Mouse (Mus musculus) intestine, postnatal 0 days (tissue): ENCODE measurements around the gene Miga1. TPM values are rescaled to one million over a fixed set of nuclear protein-coding genes. Genes with fewer than 3 reads are reported as not detected.
A peak's percentile ranks its signal among the peaks of the same experiment; 100 is the strongest.

Source experiments
- ATAC-seq: fragments of 200-750 bp; cut with Nextera tagmentation; 2 replicates; pipeline ENCODE4 v1.8.0; 2017; ENCODE audit warnings: mild to moderate bottlenecking, moderate TSS enrichment, moderate library complexity
- H3K27ac ChIP-seq: fragments of 300-500 bp; sonication (generic); 2 replicates; pipeline ENCODE4 v1.5.1; 2014; ENCODE audit warnings: mild to moderate bottlenecking, low read depth, low read length, moderate library complexity
- H3K27me3 ChIP-seq: fragments of 300-500 bp; sonication (generic); replicated peaks from 2 replicates; pipeline ENCODE4 v1.6.1; 2014; ENCODE audit warnings: low read length, mixed read lengths; ENCODE audit not compliant: control insufficient read depth, insufficient read depth
- H3K36me3 ChIP-seq: fragments of 300-500 bp; sonication (generic); 2 replicates; pipeline ENCODE4 v1.6.1; 2014; ENCODE audit warnings: mild to moderate bottlenecking, moderate library complexity; ENCODE audit not compliant: control insufficient read depth, insufficient read depth
- H3K4me1 ChIP-seq: fragments of 300-500 bp; sonication (generic); replicated peaks from 2 replicates; pipeline ENCODE4 v1.6.1; 2014; ENCODE audit warnings: antibody characterized with exemption, low read length, mixed read lengths; ENCODE audit not compliant: control insufficient read depth, insufficient read depth
- H3K4me2 ChIP-seq: fragments of 300-500 bp; sonication (generic); replicated peaks from 2 replicates; pipeline ENCODE4 v1.6.1; 2014; ENCODE audit warnings: low read depth, mild to moderate bottlenecking, moderate library complexity
- H3K4me3 ChIP-seq: fragments of 300-500 bp; sonication (generic); 2 replicates; pipeline ENCODE4 v1.5.1; 2014; ENCODE audit warnings: low read depth, low read length
- H3K9ac ChIP-seq: fragments of 300-500 bp; sonication (generic); 2 replicates; pipeline ENCODE4 v1.6.1; 2014; ENCODE audit warnings: mild to moderate bottlenecking, low read depth, low read length
- H3K9me3 ChIP-seq: fragments of 300-500 bp; sonication (generic); 2 replicates; pipeline ENCODE4 v1.6.1; 2016; ENCODE audit warnings: mixed run types; ENCODE audit not compliant: control insufficient read depth
- CTCF ChIP-seq: sonication (generic); IDR thresholded peaks from 2 replicates; pipeline ENCODE4 v1.5.1; 2016; ENCODE audit warnings: low read depth, mild to moderate bottlenecking, control low read depth, antibody characterized with exemption, moderate library complexity
- WGBS: fragments of 180-500 bp; shearing (Covaris S2); extraction: QIAGEN DNeasy Blood & Tissue Kit; methylation state at CpG from one replicate; pipeline ENCODE4 v1.1.7; 2014; 5-methylcytosine and 5-hydroxymethylcytosine counted together
- polyA plus RNA-seq: library from polyadenylated mRNA; unstranded; fragments of >200 nt; fragmentation: Nextera tagmentation; extraction: Ambion mirVana; gene quantifications from 2 replicates; pipeline ENCODE4 v1.2.1, GENCODE M21; 2015

Gene Miga1
- polyA plus RNA-seq, 1 experiment from 2014 or later, result 5.8 TPM

DNA sequence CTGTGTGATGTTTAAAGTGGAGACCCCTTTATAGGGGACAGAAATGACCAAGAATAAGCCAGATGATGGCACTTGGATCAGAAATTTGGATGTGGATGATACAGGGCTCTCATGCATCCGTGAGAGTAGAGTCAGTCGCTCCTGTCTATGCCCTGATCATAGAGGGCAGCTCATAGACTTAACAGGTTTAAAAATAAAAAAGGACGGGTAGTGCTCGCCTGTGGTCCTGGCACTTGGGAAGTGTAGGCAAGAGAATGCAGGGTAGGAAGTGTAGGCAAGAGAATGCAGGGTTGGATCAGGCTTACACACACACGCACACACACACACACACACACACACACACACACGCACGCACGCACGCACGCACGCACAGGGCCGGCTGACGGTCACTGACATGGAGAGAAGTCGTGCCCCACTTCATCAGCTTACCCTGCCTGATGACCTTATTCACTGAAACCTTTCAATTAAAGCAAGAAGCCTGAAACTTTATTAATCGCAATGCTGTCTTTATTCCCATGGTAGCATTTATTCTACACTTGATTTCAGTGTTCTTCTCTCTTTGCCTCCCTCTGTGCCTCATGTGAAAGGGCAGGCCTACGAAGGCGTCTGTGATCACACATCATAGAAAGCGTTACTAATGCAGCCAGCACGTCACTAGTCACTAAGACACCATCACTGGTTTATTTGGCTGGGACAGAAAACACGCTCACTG lies 67.1 kb downstream of the Miga1 start:
- ATAC-seq, result no peak
- no peak for TF ChIP-seq CTCF
- Histone ChIP-seq H3K4me2 (no peak overlapping the region), H3K27me3 (no peaks in the 10 kb centered on the region), H3K4me3 (no peak overlapping the region), H3K4me1 (no peaks in the 10 kb centered on the region), H3K27ac (no peak overlapping the region), H3K36me3 (peaks cover 9% of the 10 kb centered on the region), H3K9ac (no peak overlapping the region), H3K9me3 (no peaks in the 10 kb centered on the region)
- WGBS, result 94% methylated on average over 20 of the region's 20 CpGs

DNA sequence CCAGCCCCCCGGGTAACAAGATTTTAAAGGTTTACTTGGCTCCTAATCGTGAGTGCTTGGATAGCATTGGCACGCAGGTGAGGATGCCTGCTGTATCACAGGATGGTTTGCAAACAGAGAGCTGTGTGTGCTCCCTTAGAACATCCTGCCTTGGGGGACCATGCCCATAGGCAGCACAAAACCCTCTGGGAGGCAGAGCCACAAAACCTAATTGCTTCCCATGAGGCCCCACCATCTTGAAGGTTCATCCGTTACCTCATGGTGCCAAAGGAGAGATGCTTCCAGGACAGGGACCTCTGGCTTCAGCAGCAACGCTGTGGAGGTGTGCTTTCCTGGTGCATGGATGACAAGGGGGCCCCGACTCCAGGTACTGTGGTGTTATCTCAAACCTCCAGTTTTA lies 68.3 kb downstream of the Miga1 start:
- H3K4me3 ChIP-seq, result no peak overlapping the region
- H3K4me2 ChIP-seq, result no peak overlapping the region
- no peak for TF ChIP-seq CTCF
- H3K27me3 ChIP-seq, result no peaks in the 10 kb centered on the region
- H3K4me1 ChIP-seq, result no peaks in the 10 kb centered on the region
- WGBS, result 88% methylated on average over 6 of the region's 6 CpGs
- H3K9ac ChIP-seq, result no peak overlapping the region
- no peak overlapping the region for H3K27ac ChIP-seq
- ATAC-seq, result no peak
- H3K9me3 ChIP-seq, result no peaks in the 10 kb centered on the region
- H3K36me3 ChIP-seq, result peaks cover 9% of the 10 kb centered on the region

DNA sequence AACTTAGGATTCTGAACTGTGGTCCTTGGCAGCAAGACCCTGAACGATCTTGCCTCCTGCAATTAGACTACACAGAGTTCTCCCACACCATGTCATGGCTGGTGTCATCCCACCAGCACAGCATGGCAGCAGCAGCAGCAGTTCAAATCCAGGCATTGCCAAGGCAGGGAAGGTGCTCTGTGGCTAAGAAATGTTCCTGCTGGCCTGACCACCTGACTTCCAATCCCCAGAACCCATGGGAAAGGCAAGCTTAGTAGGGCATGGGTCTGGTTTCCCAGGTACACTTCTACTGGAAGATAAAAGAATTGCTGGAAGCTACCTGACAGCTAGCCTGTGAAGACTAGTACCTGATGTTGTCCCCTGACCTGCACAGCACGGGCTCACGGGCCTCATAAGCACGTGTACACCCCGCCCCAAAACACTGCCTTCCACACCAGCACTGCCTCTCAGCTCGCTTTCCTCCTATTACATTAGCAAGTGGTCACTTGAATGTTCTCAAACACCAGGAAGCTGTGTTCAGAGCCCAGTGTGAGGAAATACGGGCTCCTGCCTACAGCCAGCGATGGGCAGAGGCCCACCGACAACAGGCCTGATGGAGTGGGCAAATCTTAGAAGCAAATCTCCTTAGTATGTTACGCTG lies 69.0 kb downstream of the Miga1 start:
- no peak for ATAC-seq
- 81% methylated on average over 10 of the region's 10 CpGs for WGBS
- H3K4me1 ChIP-seq, result no peaks in the 10 kb centered on the region
- H3K4me2 ChIP-seq, result no peak overlapping the region
- H3K36me3 ChIP-seq, result peaks cover 4% of the 10 kb centered on the region
- no peak overlapping the region for H3K4me3 ChIP-seq
- no peak overlapping the region for H3K27ac ChIP-seq
- no peak for TF ChIP-seq CTCF
- H3K9me3 ChIP-seq, result no peaks in the 10 kb centered on the region
- no peak overlapping the region for H3K9ac ChIP-seq
- H3K27me3 ChIP-seq, result 0 out of 2 replicates have a peak, but pooled peaks cover 5% of the 10 kb centered on the region

DNA sequence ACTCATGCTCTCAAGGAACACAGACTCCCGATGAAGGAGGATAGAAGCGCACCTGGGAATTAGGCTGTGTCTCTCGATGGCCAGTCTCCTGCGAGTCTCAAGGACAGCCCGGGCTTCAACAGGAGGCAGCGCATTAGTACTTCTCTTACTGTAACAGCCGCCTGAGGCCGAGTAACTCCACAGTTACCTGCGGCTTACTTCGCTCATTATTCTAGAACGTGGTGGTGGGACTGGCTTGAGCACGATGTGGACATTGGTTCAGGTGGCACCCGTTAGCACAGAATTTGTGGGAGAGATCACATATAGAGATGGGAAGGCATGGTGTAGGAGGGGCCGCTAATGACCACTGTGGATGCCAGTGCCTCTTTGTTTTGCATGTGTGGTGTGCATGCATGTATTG lies 72.1 kb downstream of the Miga1 start:
- no peaks in the 10 kb centered on the region for H3K9me3 ChIP-seq
- H3K27me3 ChIP-seq, result 0 out of 2 replicates have a peak, but pooled peaks cover 6% of the 10 kb centered on the region
- no peak overlapping the region for H3K4me2 ChIP-seq
- no peak for ATAC-seq
- H3K4me3 ChIP-seq, result no peak overlapping the region
- H3K9ac ChIP-seq, result no peak overlapping the region
- H3K27ac ChIP-seq, result no peak overlapping the region
- no peaks in the 10 kb centered on the region; the same call in 1 of the 2 replicates for H3K4me1 ChIP-seq
- no peak for TF ChIP-seq CTCF
- WGBS, result 89% methylated on average over 14 of the region's 14 CpGs
- H3K36me3 ChIP-seq, result no peaks in the 10 kb centered on the region

DNA sequence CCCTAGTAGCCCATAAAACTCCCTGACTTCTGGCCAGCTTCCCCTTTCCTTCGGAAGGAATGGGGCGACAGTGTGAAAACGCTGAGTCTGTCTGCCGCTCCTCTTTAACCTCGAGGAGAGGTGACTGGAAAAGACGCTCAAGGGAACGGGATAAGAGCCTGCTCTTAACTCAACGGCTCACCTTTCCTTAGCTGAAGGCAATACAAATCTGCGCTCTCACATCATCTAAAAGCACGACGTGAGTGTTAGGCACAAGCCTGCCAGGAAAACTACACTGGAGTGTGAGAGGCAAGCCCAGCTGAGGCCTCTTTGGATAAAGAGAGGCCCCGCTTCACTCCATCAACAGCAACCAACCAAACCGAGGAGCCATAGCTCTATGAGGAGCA lies 74.2 kb downstream of the Miga1 start, which contains the start of gene Nexn:
Gene Nexn, minus strand, starts transcription at position 315 of the 386 bp plus-strand sequence.
- no peak for TF ChIP-seq CTCF
- 10% methylated on average over 13 of the region's 13 CpGs for WGBS
- 0 out of 2 replicates have a peak, but pooled peaks cover 6% of the 10 kb centered on the region for H3K27me3 ChIP-seq
- H3K9me3 ChIP-seq, result no peaks in the 10 kb centered on the region
- H3K4me3 ChIP-seq, result peak within 1 kb of the TSS; percentile 59
- peak within 1 kb of the TSS; percentile 99 for H3K4me2 ChIP-seq
- H3K9ac ChIP-seq, result peak within 1 kb of the TSS; percentile 68
- H3K27ac ChIP-seq, result peak within 1 kb of the TSS; percentile 68
- peaks cover 8% of the 10 kb centered on the region; the same call in 1 of the 2 replicates for H3K4me1 ChIP-seq
- H3K36me3 ChIP-seq, result no peaks in the 10 kb centered on the region
- ATAC-seq, result no peak

DNA sequence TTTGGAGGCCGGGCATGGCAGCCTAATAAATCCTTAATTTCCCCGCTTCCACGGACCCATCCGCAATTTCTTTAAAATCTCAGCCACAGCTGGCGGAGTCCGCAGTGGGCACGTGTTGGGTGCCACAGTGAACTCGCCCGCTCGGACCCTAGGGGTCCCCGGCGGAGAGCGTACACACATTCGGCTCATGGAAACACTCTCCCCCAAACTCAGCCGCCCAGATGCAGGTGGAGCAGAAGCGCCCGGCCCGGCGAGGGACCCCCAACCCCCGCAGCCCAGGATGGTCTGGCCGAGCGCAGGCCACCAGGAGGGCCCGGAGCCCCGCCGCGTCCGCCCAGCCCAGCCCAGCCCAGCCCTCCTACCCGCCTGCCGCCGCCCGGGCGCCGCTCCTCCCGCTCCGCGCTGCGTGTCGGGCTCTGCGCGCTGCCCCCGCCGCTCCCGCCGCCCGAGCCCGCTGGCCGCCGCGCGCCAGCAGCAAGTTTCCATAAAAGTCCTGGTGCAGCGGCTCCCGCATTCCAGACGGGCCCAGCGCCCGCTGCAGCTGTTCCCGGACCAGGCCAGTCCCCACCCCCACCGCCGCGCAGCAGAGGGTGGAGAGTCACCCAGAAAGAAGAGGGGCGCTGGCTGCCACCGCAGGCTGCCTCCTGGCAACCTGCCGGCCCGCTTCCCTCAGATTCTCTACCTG lies 74.7 kb downstream of the Miga1 start:
- H3K27me3 ChIP-seq, result 0 out of 2 replicates have a peak, but pooled peaks cover 6% of the 10 kb centered on the region
- peak; percentile 67 for ATAC-seq
- peak overlapping the region; percentile 59 for H3K4me3 ChIP-seq
- no peaks in the 10 kb centered on the region for H3K36me3 ChIP-seq
- peak overlapping the region; percentile 68 for H3K27ac ChIP-seq
- no peaks in the 10 kb centered on the region for H3K9me3 ChIP-seq
- peak overlapping the region; percentile 99 for H3K4me2 ChIP-seq
- H3K4me1 ChIP-seq, result peaks cover 8% of the 10 kb centered on the region; the same call in 1 of the 2 replicates
- 1% methylated on average over 62 of the region's 63 CpGs for WGBS
- TF ChIP-seq CTCF, result no peak
- peak overlapping the region; percentile 68 for H3K9ac ChIP-seq
